Mouse (Mus musculus) CH12F3 (cell line): ENCODE data around the gene Usp6nl.

Experiments
- in situ Hi-C: fragments of 300-500 bp; cut with MboI; formaldehyde crosslinking; loops from 2 replicates; pipeline ENCODE4 v1.14.3; 2020; ENCODE audit warnings: low sequenced_read_pairs

Usp6nl gene

DNA sequence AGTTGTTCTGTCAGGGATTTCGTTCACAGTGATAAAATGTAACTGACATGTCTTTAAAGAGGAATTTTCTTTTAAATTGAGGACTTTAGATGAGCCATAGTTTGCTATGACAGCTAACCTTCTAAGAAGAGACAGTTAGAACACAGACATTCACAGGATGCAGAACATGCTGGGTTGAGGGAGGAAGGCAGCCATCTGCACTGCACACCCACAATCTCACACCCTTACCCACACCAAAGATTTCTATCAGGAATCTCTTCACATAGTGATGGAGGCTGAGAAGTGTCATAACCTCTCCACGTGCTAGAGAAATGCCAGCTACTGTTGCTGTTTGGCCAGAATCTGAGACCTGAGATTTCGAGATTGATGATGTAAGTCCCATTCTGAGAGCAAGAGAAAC lies 139.8 kb downstream of the Usp6nl start:
- in situ Hi-C loops = no loop called here

DNA sequence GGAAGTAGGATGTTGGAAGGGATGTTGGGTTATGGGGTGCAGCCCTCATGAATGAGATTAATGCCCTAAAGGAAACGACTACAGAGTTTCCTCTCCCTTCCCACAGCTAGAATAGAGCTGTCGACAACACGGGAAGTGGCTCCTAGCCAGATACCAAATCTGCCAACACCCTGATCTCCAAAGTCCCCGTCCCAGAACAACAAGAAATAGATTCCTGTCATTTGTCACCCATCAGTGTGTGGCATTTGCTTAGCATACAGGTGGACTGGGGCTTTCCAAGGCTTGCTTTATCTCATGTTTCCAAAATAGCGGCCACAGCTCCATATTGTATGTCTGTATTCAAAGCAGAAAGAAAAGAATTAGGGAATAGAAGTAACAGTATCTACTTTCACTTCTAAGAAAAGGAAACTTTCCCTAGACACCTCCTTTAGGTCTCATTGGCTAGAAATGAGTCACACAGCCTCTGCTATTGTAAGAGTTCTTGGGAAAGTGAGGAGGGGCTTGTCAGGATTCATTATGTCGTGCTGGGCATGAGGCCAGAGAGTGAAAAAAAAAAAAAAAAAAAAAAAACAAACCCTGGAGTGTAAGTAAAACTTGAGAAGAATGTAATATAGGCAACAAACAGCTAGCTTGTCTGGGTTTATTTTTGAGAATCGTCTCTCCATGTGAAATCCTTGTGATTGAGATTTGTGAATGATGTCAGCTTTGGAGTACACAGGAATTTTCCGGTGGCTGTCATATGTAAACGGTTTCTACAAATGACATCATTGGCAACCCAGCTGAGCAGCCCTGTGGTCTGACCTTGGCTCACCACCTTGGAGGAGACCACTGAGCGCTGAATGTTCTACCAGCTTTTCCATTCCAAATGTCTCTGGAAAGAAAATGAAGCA lies 141.6 kb downstream of the Usp6nl start:
- in situ Hi-C loops = no loop called here

DNA sequence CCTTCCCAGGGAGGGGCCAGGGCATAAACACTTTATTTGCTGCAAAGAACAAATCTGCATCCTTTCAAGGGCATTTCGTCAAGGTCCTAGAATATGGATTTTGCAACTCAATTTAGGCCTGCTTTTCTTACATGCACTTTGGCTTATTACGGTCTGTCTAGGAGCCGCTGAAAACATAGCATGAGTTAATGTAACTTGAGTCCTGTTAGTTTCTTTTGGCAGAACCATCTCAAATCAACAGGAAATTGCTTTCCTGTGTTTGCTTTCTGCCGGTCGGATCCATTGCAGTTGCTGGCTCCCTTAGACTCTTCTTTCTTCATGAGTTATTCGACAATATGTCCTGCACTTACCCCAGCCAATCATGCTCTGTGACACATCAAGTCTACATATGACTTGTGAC lies 143.9 kb downstream of the Usp6nl start:
- in situ Hi-C loops = no loop called here

DNA sequence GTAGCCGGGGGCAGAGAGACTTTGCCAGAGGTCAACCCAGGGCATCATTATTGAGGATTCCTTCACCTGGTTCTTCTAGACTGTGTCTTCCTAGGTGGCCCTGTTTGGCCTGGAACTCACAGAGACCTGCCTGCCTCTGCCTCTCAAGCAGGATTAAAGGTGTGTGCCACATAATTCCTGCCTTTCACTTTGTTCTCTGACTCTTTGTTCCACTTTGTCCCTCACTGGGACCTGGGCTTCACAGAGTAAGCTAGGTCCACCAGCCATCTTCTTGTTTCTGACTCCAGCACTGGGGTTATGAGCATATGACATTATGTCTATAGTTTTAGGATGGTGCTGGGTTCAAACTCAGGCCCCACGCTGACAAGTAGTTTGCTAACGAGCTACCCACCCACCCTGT lies 144.9 kb downstream of the Usp6nl start:
- in situ Hi-C loops = no loop called here

DNA sequence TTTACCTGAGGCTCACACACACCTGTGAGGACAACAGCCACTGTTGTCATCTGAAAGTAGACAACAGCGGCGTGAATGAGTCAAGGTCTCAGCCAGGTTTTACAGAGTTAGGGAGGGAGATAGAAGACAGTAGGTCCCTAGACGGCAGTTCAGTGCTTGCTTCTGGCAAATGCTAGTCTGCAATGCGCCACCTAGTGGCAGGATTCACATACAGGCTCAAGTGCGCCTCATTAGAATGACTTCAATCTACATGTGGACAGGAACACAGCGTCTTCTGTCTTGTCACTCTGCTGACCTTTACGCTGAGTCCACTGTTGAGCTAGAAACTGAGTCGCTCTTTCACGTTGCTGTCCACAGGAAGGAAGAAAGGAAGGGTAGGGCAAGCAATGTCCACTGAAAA lies 146.7 kb downstream of the Usp6nl start:
- in situ Hi-C loops = no loop called here

DNA sequence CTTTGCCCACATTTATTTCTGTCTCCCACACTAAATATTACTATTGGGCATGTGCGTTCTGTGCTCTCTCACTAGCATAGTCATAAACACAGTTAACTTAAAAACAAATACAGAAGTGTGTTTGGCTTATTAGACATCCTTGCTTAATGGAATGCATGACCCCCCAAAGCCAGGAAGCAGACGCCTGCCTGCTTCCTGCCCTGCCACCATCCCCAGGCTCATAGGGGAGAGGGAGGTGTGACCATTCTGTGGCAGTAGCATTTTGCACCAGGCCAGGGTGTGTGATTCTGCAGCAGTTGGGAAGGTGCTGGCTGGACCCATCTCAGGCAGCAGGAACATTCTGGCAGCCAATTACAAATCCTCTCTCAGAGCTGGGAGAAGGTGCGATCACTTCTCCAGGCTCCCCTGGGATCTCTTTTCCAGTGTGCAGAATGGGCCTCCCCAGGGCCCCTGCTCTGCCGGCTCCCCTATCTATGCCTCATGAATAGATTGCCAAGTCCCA lies 148.7 kb downstream of the Usp6nl start:
- in situ Hi-C loops = no loop called here

DNA sequence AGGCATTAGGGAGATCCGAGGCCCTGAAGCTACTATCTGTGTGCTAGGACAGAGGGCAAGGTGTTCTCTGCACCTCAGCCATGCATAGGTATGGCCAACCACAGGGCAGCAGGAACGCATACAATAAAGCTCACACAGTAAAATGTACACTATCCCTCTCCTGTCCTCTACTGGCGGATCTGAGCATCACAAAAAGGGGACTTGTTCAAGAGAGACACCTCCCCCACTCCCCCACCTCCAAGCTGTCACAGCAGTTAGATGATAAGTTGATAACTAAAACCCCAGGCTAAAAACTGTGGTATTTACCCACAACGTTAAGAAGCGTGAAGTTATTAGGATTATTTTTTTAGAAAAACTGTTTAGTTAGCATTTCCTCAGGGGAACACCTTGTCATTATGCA lies 151.4 kb downstream of the Usp6nl start:
- in situ Hi-C loops = no loop called here

DNA sequence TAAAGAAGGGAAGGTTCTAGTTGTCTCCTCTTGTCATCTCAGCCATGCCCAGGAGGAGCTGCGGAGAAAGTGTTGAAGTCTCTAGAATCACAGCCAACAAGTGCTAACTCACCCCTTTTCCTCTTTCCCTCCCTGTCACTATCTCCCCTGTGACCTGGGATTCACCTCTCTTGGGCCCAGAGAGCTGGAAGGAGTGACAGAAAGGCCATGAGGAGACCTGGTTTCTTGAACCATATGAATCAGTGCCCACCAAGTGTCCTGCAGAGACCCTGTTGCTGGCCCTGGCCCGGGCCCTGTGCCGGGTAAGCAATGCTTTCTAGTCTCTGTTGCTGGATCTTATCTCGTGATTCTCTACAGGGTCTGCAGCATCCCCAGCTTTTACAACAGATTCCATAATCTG lies 155.4 kb downstream of the Usp6nl start:
- in situ Hi-C loops = no loop called here

DNA sequence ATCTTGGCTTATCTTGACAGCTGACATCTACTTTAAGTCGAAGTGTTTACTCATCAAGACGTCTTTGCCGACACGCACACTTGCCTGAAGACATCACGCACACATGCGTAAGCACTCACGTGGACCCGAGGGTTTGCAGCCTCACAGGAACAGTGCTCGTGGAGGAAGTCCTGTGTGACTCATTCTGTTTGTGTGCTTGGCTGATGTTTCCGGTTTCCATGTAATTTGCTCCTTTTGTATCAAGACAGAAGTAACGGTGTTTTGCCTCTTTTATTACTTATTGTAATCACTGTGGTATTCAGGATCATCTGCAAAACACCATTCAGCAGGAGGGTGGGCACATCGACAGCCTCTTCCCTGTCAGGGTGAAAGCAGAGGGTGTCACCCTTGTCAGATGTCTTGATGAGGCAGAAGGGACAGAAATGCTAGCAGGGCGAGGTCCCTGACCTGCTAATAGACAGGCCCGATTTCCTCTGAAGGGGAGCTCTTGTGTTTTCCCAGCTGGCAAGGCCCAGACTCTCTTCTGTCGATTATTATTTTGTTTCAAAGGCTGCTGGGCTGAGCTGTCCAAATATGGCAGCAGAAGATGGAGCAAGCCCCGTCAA lies 156.0 kb downstream of the Usp6nl start:
- in situ Hi-C loops = no loop called here

DNA sequence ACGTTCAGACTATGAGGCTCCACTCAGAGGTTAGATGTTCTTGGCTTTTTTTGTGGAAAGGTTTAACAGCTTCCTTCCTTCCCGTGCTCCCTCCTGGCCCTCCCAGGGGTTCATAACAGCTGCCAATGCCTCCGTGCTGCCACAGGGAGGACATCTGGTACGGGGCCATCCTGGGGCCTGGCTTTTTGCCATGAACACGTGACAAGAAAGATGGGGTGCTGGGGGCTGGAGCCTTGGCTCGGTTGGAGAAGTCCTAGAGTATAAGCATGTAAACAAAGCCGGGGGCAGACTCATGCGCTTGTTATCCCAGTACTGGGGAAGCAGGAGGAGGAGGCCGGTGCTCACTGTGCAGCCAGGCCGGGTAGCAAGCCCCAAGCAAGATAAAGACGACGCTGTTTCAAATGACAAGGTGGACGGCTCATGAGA lies 156.5 kb downstream of the Usp6nl start:
- in situ Hi-C loops = no loop called here

DNA sequence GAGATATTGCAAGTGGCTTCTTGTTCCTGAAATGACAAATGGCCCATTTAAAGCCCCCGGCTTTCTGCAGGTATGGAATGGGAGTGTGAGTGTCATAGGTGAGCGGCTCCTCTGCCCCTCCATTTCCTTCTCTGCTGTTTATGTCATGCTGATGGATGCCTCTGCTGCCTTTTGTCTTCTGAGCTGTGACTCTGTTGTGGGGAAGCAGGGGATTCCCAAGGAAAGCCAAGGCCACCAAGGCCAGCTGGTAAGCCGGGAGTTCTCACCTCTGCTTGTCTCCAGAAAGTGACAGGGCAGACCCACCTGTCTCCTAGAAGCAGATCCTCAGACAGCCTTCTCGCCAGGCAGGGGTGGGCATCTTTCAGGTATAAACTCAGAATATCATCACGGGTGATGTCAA lies 157.2 kb downstream of the Usp6nl start:
- in situ Hi-C loops = no loop called here

DNA sequence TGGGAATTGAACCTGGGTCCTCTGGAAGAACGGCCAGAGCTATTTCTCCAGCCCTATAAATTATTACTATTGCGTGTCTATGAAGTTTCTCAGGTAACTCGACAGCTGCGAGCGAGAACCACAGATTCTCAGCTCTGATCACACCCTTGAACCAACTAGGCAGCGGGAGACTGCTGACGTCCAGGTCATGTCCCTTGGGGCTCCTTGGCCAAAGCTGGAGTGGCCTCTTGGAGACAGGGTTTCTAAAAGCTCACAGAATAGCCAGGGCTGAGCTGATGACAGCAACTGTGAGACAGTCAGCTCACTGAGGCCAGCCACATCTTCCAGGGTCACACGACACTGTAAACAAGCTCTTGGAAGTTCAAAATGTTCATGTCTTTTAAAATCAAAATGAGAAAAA lies 159.5 kb downstream of the Usp6nl start:
- in situ Hi-C loops = no loop called here

DNA sequence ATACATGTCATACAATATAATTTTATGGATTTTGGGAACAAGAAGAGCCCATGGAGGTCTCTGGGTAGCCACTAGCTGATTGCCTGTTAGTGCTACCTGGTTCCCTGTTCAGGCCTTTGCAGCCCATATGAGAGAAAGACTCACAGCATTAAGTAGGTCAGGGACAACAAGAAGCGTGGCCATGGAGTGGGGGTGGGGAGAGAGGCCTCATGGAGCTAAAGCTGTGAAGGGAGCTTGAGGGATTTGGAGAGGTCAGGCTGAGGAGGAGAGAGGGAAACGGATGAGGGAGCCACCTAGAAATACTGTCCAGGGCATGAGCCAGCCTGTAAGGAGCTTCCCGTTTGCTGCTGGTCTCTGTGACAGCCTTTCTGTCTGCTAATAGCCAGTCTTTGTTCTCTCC lies 159.9 kb downstream of the Usp6nl start:
- in situ Hi-C loops = no loop called here

DNA sequence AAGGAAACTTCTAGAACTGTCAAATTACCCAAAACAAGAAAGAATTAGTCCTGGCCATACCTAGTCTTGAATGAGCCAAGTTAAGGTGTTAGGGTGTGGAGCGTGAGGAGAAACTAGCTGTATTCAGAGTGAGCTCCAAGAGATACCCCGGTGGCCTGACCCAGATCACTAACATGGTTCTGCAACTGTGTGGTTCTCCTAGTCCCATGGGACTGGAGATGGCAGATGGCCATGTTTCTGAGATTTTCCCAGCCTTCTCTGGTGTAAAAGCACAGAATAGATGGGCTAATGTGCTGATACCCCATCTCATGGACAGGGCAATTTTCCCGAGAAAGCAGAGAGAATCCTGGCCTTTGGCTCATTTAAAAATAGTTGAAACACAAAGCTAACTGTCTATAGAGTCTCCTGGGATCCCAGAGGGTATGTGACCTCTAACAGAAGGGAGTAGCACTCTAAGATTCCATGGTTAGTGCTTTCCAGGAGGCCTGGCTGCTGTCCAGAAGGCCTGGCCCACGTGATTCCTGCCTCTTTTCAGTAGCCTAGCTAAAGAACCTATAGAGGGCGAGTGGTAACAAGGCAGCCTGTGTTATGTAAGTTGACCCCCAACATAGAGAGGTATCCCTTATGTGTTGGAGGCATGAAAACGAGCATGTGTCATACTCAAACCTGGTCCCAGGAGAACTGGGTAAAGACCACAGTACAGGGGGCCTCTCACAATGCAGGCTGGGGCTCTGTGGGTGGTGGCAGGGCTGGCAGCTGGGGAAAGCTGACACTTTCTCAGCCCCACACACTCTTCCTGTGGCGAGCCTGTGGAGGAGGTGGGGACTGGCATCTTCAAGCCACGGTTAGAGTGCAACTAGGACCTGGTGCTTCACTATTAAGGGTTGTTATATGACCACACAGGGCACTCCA lies 160.9 kb downstream of the Usp6nl start:
- in situ Hi-C loops = no loop called here

DNA sequence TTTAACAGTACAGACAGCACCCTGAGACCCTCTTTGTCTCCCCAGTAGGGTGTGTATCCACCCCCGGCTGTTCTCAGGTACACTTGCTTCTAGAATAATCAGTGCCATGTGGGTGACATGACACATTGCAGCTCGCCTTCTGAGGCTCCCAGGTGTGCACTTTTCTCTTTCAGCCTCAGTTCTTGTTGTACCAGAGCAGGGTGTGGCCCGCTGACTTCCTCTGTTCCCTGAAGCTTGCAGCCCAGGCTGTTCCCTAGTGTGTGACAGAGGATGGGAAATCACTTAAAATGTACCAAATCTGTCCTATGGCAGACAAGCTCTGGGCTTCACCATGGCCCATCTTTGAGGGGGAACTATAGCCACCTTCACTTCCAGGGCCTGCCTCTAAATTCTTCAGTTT lies 161.7 kb downstream of the Usp6nl start:
- in situ Hi-C loops = no loop called here

DNA sequence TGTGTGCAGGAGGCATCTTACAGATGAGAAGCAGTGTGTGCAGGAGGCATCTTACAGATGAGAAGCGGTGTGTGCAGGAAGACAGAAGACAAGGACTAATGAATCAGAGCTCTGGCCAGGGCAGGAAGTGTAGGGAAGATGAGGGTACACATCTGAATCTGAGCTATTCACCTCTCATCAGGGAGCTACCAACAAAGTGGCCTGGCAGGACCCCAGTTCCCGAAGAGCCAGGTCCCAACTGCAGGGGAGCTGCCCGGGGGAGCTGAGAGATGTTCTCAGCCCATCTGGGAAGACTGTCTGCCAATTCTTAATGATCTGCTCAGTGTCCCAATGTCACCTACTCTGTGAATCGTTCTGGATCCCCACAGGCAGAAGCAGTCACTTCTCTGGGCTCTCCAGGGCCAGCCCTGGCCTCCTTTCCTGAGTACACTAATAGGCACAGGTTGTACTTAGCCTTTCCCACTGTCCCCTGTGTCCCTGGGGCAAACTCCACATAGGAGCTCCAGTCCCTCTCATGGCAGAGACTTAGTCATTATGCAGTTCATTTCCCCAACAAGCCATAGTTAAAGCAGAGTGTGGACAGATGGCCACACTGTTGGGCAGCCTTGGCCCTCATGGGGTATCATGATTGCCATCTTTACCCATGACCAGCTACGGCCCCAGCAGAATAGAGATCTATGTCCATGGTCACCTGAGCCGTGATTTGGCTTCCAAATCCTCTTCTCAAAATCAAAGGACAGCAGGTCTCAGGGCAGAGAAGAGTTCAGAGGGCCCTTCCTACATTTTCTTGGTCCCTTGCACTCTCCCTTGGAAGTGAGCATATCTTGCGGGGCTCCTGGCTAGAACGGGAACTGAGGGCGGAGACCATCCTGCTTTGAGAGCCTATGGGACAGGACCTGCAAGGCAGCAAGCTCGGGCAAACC lies 165.4 kb downstream of the Usp6nl start:
- in situ Hi-C loops = no loop called here

DNA sequence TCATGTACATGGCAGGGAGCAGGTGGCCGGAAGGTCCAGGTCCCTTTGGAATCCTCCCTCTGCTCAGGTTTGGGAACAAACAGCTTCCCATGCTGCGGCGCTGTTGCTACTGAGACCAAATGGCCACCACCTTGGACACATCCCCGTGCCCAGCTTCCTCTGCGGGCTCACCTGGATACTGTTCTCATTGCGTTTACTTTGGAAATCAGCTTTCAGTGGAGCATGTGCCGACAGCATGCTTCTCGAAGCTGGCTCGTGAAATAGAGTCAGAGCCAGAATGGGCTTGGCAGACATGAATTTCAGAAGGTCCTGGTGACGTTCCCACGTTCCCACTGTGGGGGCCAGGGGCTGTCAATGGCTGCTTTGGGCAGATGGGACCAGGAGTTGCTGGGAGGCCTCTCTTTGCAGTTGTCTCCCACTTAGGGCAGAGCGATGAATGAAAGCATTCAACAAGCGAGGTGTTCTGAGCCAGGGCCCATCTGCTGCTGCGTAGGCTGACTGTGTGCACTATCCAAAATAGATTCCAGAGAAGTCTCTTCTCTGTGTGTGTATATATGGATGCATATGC lies 166.1 kb downstream of the Usp6nl start:
- in situ Hi-C loops = no loop called here

DNA sequence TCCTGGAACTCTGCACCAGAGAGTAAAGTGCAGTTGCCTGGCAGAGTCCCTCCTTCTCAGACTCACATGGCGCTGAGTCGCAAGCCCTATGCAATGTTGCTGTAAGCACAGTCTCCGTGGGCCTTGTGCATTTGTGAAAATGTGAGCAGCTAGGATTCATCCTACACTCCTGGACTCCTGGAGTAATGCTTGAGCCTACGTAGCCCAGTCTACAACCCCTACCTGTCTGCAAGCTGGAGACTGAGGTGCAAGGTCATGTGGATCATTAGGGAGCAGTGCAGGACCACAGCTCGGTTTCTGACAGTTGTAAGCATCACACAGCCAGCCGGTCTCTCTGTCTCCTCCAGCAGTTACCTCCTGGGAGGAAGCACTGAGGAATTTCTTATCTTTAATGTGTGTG lies 167.6 kb downstream of the Usp6nl start:
- in situ Hi-C loops = no loop called here

DNA sequence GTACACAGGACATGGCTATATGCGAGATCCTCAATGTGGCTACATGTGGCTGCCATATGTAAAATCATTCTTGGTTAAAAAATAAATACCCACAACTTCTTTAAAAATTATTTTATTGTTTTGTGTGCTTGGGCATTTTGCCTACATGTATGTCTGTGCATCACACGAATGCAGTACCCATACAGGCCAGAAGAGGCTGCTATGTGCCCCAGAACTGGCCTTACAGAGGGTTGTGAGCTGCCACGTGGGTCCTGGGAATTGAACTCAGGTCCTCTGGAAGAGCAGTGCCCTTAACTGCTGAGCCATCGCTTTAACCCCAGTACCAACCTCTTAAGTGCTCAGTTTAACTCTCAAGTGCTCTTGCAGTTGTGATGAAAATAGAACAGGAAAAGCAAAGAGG lies 168.4 kb downstream of the Usp6nl start:
- in situ Hi-C loops = no loop called here

DNA sequence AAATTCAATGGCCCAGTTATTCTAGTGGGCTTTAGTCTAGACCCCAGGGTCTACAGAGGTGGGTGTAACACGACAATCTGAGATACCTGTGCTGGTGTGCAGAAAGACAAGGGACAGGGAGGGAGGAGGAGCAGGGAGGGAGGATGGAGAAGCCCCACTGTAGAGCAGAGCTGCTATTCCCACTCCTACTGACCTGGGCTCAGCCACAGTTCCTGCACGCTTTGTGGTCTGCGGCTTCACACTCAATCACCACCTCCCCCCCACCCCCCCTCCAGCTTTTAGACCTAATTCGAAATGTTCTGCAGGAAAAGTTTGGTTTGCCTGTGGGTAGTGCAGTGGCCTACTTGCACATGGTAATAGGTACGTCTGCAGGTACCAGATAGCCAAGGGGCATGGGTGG lies 171.4 kb downstream of the Usp6nl start:
- in situ Hi-C loops = no loop called here
